Mouse (Mus musculus) neutrophil, adult 5-6 weeks (primary cell): ENCODE measurements around the gene Pgls. TPM values are rescaled to one million over a fixed set of nuclear protein-coding genes. Genes with fewer than 3 reads are reported as not detected.
A peak's percentile ranks its signal among the peaks of the same experiment; 100 is the strongest.

Experiments used
- ATAC-seq: fragments of 151-379, 151-347 bp; 2 replicates; pipeline ENCODE4 v1.8.0; 2017; ENCODE audit warnings: mild to moderate bottlenecking, moderate TSS enrichment; ENCODE audit not compliant: insufficient number of reproducible peaks, poor library complexity, low FRiP score, severe bottlenecking; ENCODE audit errors: extremely low read depth
- total RNA-seq: library from RNA; stranded (forward); fragments of 200-1000 nt; gene quantifications from 2 replicates; pipeline ENCODE4 v1.2.3, GENCODE M21; 2017

Gene Pgls
- total RNA-seq, 1 experiment from 2014 or later: 45.6 TPM

DNA sequence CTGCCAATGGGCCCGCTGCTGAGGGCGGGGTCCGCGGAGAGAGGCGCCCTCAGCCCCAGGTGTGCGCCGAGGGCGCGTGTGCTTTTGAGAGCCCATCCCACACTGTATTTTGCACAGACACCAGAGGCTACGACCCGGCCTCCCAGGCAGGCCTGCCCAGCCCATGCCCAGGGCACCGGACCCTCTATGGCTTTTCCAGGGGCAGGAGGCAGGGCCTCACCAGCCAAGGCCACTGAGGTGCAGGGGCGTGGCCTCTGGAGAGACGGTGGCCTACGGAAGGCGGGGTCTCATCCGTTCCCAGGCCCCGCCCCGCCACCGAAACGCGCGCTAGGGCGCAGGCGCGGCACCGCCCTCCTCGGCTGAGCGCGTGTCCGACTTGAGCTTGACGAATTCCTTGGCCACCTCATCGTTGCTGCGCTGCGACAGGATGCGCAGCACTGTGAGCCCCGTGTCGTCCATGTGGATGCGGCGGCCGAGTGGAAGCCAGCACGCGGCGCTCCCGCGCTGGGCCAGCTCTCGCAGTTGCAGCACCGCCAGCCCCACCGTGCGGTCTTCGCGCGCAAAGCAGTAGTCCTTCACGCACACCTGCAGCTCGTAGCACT is 37.2 kb downstream of the Pgls start:
- ATAC-seq: peak; percentile 61

DNA sequence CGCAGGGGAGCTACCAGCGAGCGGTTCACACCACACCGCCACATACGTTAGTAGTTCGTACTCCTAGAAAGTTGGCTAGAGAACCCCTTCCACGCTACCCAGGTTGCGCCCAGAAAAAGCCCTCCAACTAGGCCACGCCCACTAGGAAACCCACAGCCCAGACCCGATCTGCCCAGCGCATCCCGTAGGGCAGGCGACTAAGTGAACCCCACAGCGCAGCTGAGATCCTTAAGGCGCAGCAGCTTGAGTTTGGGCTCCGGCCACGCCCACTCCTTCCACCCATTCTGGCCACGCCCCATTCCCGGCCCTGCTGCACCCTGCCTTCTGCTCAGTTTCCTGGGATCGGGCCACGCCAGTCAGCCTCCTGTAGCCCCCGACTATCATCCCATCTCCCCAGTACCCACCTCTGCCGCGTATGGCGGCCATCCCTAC is 37.8 kb downstream of the Pgls start:
- no peak for ATAC-seq

DNA sequence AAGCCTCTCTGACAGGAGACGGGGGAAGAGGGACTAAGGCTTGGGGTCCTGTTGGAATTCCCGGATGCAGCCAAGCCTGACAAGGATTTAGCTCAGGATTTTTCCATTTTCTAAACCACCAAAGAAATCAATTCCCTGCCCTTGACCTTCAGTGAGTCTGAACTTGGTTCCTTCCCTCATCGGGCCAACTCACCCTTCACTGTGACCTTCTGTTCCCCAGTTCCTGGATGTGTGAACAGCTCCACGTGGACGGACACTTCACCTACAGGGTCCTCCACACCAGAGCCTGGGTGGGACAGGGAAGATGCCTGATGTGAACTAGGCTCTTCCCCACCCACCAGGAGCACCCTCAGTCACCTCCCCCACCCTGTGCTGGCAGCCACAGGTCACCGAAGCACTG is 38.8 kb downstream of the Pgls start:
- no peak for ATAC-seq

DNA sequence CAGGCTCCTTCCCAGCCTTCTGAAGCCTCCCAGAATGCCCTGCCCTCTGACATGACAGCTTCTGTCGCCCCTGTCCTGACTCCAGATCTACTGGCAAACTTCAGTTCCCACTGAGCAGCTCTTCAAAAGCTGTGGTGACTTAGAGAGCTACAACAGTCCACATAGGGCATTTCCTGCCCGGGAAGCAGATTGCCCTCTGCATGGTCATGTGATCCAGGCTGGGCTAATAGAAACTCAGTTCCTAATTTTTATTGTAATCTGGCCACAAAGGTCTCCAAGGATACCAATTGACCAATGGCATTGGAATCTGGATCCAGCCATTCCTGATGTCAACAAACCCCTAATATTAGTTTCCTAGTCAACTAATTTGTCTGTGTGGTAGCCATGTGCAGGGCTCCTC is 39.9 kb downstream of the Pgls start:
- no peak for ATAC-seq

DNA sequence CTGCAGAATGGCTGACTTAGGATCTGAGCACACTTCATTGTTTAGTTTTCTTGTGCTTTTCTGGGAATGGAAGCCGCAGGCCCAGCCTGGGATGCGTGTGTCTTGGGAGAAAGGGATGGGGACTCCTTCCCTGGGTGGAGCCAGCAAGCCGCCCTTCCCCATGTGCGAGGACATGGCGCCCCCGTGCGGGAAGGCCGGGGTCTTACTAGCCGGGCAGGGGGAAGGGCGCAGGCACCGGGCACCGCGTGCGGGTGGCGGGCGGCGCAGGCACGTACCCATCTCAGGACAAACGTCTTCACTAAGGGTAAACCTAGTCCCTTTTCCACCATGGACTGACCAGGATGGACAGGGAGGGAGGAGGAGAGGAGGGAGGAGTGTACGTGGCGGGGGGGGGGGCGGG is 41.2 kb downstream of the Pgls start:
- ATAC-seq: 0 out of 2 replicates have a peak, but pooled peaks have one; percentile 25

DNA sequence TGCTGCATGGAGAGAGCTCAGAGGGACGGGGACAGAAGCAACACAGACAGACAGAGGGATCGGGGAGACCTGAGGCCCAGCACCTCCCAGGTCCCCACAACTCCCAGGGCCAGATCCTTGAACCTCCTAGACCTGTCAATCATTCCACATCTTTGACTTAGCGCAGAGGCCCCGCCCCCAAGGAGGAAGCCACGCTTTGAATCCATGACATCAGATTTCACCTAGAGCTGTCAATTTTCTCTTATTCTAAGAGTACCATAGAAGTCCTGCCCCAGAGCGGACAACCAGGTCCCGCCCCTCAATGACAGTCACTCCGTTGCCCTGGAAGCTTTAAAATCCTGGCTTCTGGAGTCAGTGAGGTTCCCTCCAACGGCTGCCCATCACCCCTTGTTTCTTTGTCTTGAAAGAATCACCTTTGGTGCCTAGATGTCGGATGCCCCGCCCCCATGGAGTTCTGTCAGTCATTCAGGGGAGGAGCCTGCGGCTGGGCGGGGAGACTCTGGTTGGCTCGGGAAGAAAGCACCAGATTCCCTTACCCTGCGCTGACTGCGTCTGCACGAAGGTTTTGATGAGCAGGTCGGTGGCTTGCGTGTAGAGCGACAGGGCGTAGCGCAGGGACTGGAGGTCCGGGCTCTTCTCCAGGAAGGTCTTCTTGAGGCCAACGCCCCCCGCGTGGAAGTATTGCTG is 42.1 kb downstream of the Pgls start:
- ATAC-seq: peak; percentile 36; the same call in 1 of the 2 replicates

DNA sequence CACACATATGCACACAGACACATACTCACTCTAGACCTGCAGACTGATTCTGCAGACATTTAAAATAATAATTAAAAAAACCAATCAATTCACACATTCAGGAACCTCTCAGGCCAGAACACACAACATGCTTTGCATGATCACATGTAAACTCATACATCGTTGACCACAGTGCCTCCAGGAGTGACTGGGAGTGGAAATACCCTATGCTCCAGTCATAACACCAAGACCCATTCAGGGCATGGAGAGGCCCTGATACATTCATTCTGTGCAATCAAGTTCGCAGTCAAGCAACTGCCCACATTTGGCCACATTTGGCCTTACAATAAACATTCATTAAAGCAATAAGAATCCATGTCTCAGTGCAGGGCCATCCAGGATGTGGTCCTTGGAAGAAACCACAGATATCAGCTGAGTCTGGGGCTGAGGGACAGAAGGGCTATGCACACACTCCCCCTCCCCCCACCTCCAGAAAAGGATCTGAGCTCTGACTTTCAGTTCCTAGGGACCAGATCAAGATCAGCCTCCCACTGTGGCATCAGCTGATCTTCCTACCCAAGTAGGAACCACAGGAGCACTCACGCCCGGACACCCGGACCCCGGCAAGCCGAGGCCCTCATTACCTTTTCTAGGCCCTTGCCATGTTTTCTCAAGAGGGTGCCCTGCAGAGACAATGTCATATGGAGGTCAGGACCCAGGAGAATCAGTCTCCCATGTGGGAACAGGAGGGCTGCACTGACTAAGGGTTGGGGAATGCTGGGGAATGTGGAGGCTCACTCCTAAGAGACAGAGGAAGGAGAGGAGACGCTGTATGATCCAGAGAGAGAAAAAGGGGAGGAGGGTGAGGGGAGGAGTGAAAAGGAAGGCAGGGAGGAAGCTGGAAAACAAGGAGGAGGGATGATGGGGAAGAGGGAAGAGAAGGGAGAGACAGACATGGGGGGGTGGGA is 45.4 kb downstream of the Pgls start:
- ATAC-seq: no peak

DNA sequence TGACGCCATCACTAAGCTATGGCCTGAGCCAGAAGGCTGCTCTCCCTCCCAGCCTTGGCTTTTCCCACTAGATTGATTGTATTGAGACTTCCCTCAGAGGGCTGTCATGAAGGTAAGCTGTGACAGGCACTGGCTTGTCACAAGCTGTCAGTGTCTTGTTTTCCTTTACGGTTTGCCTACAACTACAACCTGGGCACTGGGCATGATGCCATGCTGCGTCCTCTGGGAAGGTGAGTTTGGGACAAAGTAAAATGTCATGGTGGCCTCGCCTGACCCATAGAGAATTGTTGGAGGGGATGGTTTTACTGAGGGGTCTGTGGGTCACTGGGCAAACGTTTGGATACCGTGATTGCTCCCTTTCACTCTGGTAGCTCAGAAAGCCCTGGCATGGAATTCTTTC is 46.3 kb downstream of the Pgls start:
- ATAC-seq: no peak

DNA sequence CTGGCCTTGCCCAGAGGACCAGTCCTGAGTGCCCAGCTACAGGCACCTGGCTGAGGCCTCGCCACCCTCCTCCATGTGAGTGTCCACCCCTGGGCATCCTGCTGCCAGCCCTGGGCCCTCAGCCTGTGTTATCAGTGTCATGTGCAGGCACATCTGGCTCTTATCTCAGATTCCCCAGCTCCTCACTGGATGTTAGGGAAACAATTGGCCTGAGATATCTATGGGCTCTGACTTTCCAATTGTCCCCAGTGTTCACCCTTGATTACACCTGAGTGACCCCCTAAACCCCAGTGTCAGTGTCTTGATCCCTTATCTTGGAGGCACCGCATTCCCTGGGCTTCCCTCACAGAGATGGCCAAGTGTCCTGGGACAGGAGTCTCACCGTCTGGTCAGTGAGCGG is 47.3 kb downstream of the Pgls start:
- ATAC-seq: no peak

DNA sequence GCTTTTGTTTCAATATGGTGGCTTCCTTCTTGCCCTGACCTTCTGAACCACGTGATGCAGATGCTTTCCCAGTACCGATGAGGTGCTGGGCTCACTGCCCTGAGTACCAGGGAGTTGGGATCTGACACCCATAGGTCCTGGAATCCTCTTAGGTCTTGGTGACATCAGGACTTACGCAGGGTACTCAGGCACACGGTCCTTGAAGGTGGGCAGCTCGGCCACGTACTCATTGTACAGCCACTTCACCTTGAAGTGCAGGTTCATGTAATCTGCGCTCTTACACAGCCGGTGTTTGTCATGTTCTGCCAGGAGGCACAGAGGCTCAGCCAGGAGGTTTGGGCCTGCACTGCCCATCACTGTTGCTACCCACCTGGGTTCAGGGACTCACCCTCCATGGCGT is 53.5 kb downstream of the Pgls start:
- ATAC-seq: no peak

Other genes with a start within 250 kb of the Pgls start
- 160 and 172 TPM in 2 replicates for gene Use1, start 225.3 kb upstream of the Pgls start, total RNA-seq
- gene Ocel1, start 220.9 kb upstream of the Pgls start, total RNA-seq: 31.3 and 46.7 TPM in 2 replicates
- gene Nr2f6, start 210.2 kb upstream of the Pgls start, total RNA-seq: 8.6 and 9.2 TPM in 2 replicates
- not detected in 2 replicates for gene Ushbp1, start 196.4 kb upstream of the Pgls start, total RNA-seq
- gene Babam1, start 195.3 kb upstream of the Pgls start, total RNA-seq: 57.7 and 63.6 TPM in 2 replicates
- 0.61 TPM in 1 of 2 replicates, not detected in the other for gene Ankle1, start 186.2 kb upstream of the Pgls start, total RNA-seq
- gene Abhd8, start 128.5 kb upstream of the Pgls start, total RNA-seq: 7.8 and 11.0 TPM in 2 replicates
- gene Mrpl34, start 127.2 kb upstream of the Pgls start, total RNA-seq: 18.0 and 19.5 TPM in 2 replicates
- 29.2 and 34.6 TPM in 2 replicates for gene Dda1, start 123.0 kb upstream of the Pgls start, total RNA-seq
- 6.1 and 8.5 TPM in 2 replicates for gene Ano8, start 106.2 kb upstream of the Pgls start, total RNA-seq
- 15.2 and 19.7 TPM in 2 replicates for gene Gtpbp3, start 104.1 kb upstream of the Pgls start, total RNA-seq
- gene Plvap, start 80.4 kb upstream of the Pgls start, total RNA-seq: not detected in 2 replicates
- gene Ccdc194, start 66.5 kb upstream of the Pgls start, total RNA-seq: not detected in 2 replicates
- gene Bst2, start 54.7 kb upstream of the Pgls start, total RNA-seq: 7.6 and 18.4 TPM in 2 replicates
- gene Mvb12a, start 49.3 kb upstream of the Pgls start, total RNA-seq: 35.4 and 39.8 TPM in 2 replicates
- gene Tmem221, start 33.3 kb upstream of the Pgls start, total RNA-seq: 0.25 and 0.58 TPM in 2 replicates
- gene Nxnl1, start 25.6 kb upstream of the Pgls start, total RNA-seq: not detected in 2 replicates
- 3.4 and 5.7 TPM in 2 replicates for gene Slc27a1, start 23.3 kb upstream of the Pgls start, total RNA-seq
- 94.7 and 127 TPM in 2 replicates for gene Fam129c, start 5.5 kb downstream of the Pgls start, total RNA-seq
- 92.2 and 92.5 TPM in 2 replicates for gene Colgalt1, start 18.8 kb downstream of the Pgls start, total RNA-seq
- gene Unc13a, start 79.6 kb downstream of the Pgls start, total RNA-seq: 0.12 TPM in 2 replicates
- gene Jak3, start 84.1 kb downstream of the Pgls start, total RNA-seq: 19.0 and 25.7 TPM in 2 replicates
- gene Insl3, start 97.0 kb downstream of the Pgls start, total RNA-seq: 4.5 and 10.0 TPM in 2 replicates
- 0.58 and 0.86 TPM in 2 replicates for gene B3gnt3, start 109.6 kb downstream of the Pgls start, total RNA-seq
- gene Fcho1, start 133.5 kb downstream of the Pgls start, total RNA-seq: 78.8 and 80.4 TPM in 2 replicates